Mouse (Mus musculus): ENCODE measurements around the gene Slc22a21. TPM values are rescaled to one million over a fixed set of nuclear protein-coding genes. Genes with fewer than 3 reads are reported as not detected.
"Not testable (repeated sequence)": the region's sequence is repeated elsewhere in the genome, so short reads cannot be mapped to it uniquely, and the experiment has no call there.

Slc22a21 gene
- polyA plus RNA-seq, 1 experiment from 2014 or later, result 4.6 TPM

DNA sequence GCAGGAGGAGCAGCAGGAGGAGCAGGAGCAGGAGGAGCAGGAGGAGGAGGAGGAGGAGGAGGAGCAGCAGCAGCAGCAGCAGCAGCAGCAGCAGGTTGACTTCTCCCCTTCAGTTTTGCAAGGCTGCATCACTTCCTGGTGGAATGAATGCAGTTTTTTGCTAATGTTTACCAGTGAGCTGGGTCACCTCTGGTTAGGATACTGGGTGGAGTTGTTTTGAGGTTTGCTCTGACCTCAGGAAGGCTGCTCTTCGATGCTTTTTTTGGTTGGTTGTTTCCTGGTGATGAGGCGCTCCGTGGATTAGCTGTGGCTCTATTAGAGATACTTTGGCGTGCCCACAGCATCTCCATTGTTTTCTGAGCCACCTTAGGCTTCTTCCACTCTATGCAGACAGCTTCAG, 37.5 kb upstream of the Slc22a21 start:
- WGBS, result 86% methylated on average over 4 of the region's 4 CpGs
- Histone ChIP-seq H3K4me3 (replicated peaks; ENCODE audit: low read length) (no peak overlapping the region), H3K9me3 (ENCODE audit: control insufficient read depth, low read length) (no peaks in the 10 kb centered on the region), H3K36me3 (replicated peaks; ENCODE audit: control insufficient read depth, insufficient read depth) (no peaks in the 10 kb centered on the region), H3K27ac (no peak overlapping the region), H3K4me2 (replicated peaks) (no peak overlapping the region), H3K4me1 (replicated peaks; ENCODE audit: control insufficient read depth, insufficient read depth, low read length) (no peaks in the 10 kb centered on the region), H3K27me3 (ENCODE audit: control insufficient read depth, insufficient read depth, low read length) (no peaks in the 10 kb centered on the region), H3K9ac (no peak overlapping the region)
- DNase-seq (ENCODE audit: low spot score), result no peak
- ATAC-seq (ENCODE audit: low FRiP score), result no peak

DNA sequence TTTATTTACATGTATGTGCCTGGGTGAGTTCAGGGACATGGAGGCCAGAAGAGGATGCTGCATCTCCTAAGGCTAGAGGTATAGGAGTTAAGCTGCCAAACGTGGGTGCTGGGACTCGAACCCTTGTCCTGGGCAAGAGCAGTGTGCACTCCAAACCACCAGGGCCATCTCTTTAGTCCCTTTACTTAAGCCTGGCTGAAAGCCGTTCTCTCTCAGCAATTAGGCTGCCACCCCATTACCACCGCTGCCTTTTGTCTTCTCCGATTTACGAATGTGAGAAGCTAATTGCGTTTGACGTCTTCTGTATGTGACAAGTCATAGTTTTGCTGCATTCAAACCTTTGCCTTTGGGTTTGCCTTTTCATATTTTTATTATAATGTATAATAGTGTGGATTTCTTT, 35.9 kb upstream of the Slc22a21 start:
- no peak overlapping the region for H3K9ac ChIP-seq
- no peak overlapping the region for H3K4me2 ChIP-seq (replicated peaks)
- H3K36me3 ChIP-seq (replicated peaks; ENCODE audit: control insufficient read depth, insufficient read depth), result no peaks in the 10 kb centered on the region
- ATAC-seq (ENCODE audit: low FRiP score) (no peak), DNase-seq (ENCODE audit: low spot score) (no peak)
- no peaks in the 10 kb centered on the region for H3K27me3 ChIP-seq (ENCODE audit: control insufficient read depth, insufficient read depth, low read length)
- H3K4me1 ChIP-seq (replicated peaks; ENCODE audit: control insufficient read depth, insufficient read depth, low read length), result no peaks in the 10 kb centered on the region
- H3K9me3 ChIP-seq (ENCODE audit: control insufficient read depth, low read length), result no peaks in the 10 kb centered on the region
- H3K27ac ChIP-seq, result no peak overlapping the region
- WGBS, result 71% methylated on average over 8 of the region's 8 CpGs
- no peak overlapping the region for H3K4me3 ChIP-seq (replicated peaks; ENCODE audit: low read length)

DNA sequence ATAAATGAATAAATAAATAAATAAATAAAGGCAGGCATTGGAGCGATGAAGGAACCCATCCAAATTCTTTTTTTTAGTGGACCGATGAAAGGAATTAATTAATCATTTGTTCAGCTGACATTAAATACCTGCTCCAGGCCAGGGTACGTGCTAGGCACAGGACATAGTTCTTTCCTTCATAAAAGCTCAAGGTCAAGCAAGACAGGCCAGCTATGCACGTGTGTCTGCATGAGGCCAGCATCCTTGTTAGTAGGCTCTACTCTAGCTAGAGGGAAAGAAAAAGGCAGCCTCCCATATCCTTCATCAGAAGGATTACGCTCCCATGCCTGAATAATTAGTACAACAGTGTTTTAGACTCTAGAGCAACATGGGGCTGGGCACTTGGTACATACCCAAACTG, 32.8 kb upstream of the Slc22a21 start:
- 87% methylated on average over 5 of the region's 5 CpGs for WGBS

DNA sequence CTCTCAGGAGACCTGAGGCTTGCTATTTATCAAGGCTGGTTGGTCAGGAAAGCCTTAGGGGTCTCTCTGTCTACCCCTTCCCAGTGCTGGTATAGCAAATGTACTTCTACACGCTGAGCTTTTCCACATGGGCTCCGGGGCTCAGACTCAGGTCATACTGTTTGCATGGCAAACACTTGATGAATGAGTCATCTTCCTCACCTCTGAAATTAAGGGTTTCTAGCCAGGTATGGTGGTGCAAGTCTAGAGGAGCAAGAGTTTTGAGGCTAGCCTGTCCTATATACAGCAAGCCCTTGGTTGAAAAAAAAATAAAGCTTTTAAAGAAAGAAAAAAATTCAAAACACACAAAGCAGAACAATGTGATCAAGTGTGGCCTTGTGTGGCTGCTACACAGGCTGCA, 31.1 kb upstream of the Slc22a21 start:
- DNase-seq (ENCODE audit: low spot score) (no peak), ATAC-seq (ENCODE audit: low FRiP score) (no peak)
- no peak overlapping the region for H3K9ac ChIP-seq
- no peak overlapping the region for H3K4me3 ChIP-seq (replicated peaks; ENCODE audit: low read length)
- H3K4me1 ChIP-seq (replicated peaks; ENCODE audit: control insufficient read depth, insufficient read depth, low read length), result no peaks in the 10 kb centered on the region
- H3K27me3 ChIP-seq (ENCODE audit: control insufficient read depth, insufficient read depth, low read length), result no peaks in the 10 kb centered on the region
- H3K36me3 ChIP-seq (replicated peaks; ENCODE audit: control insufficient read depth, insufficient read depth), result no peaks in the 10 kb centered on the region
- WGBS, result 91% methylated on average over 2 of the region's 2 CpGs
- no peak overlapping the region for H3K27ac ChIP-seq
- no peak overlapping the region for H3K4me2 ChIP-seq (replicated peaks)
- H3K9me3 ChIP-seq (ENCODE audit: control insufficient read depth, low read length), result no peaks in the 10 kb centered on the region

More for the DNA sequence above, 32.8 kb upstream of the Slc22a21 start:
- no peak overlapping the region for H3K27ac ChIP-seq
- no peaks in the 10 kb centered on the region for H3K4me1 ChIP-seq (replicated peaks; ENCODE audit: control insufficient read depth, insufficient read depth, low read length)
- H3K4me3 ChIP-seq (replicated peaks; ENCODE audit: low read length), result no peak overlapping the region
- no peaks in the 10 kb centered on the region for H3K9me3 ChIP-seq (ENCODE audit: control insufficient read depth, low read length)
- no peaks in the 10 kb centered on the region for H3K27me3 ChIP-seq (ENCODE audit: control insufficient read depth, insufficient read depth, low read length)
- ATAC-seq (ENCODE audit: low FRiP score) (no peak), DNase-seq (ENCODE audit: low spot score) (no peak)
- no peak overlapping the region for H3K4me2 ChIP-seq (replicated peaks)
- no peaks in the 10 kb centered on the region for H3K36me3 ChIP-seq (replicated peaks; ENCODE audit: control insufficient read depth, insufficient read depth)
- no peak overlapping the region for H3K9ac ChIP-seq

DNA sequence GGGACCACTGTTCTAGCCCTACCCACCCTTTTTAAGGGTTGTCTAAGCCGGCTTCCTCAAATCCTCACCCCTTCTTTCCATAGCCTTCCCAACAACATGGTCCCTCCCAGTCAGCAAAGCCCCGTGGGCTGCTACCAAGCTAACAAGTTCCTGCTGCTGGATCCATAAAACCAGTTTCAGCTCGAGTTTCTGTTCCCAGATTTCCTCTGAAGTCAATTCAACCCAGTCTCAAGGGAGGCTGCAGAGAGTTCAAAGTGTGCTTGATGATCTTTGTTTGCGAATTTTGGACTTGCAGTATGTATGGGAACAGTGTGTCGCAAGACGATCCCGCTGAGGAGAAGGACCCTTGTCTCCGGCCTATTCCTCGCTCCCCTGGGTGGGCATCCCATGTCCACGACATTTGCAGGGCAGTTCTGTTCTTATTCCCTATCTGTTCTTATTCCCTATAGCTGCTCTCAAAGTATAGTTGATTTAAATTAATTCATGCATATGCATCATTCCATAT, 28.3 kb upstream of the Slc22a21 start:
- H3K4me3 ChIP-seq (replicated peaks; ENCODE audit: low read length), result no peak overlapping the region
- H3K4me1 ChIP-seq (replicated peaks; ENCODE audit: control insufficient read depth, insufficient read depth, low read length), result no peaks in the 10 kb centered on the region
- no peaks in the 10 kb centered on the region for H3K27me3 ChIP-seq (ENCODE audit: control insufficient read depth, insufficient read depth, low read length)
- no peak for ATAC-seq (ENCODE audit: low FRiP score)
- H3K27ac ChIP-seq, result no peak overlapping the region
- no peak overlapping the region for H3K9ac ChIP-seq
- no peak for DNase-seq (ENCODE audit: low spot score)
- no peaks in the 10 kb centered on the region for H3K9me3 ChIP-seq (ENCODE audit: control insufficient read depth, low read length)
- no peaks in the 10 kb centered on the region for H3K36me3 ChIP-seq (replicated peaks; ENCODE audit: control insufficient read depth, insufficient read depth)
- 85% methylated on average over 10 of the region's 10 CpGs for WGBS
- no peak overlapping the region for H3K4me2 ChIP-seq (replicated peaks)

DNA sequence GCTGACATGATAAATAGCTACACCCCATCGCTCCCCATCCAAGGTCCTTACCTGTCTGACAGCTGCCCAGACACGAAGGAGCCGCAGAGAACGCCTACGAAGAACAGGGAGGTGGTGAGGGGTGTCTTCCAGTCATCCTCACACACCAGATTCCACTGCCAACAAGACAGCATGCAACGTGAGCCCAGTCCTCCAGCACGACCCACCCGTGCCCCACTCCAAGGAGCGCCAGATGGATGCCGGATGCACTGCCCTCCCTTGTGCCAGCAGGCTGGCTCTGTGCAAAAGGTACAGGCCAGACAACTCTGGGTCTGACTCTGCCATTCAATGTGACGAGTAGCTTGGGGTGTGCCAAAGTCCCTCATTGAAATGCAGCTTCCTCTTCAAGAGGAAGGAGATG, 27.6 kb upstream of the Slc22a21 start:
- no peak overlapping the region for H3K9ac ChIP-seq
- no peak overlapping the region for H3K27ac ChIP-seq
- WGBS, result 86% methylated on average over 11 of the region's 11 CpGs
- no peaks in the 10 kb centered on the region for H3K36me3 ChIP-seq (replicated peaks; ENCODE audit: control insufficient read depth, insufficient read depth)
- H3K9me3 ChIP-seq (ENCODE audit: control insufficient read depth, low read length), result no peaks in the 10 kb centered on the region
- DNase-seq (ENCODE audit: low spot score) (no peak), ATAC-seq (ENCODE audit: low FRiP score) (no peak)
- no peak overlapping the region for H3K4me2 ChIP-seq (replicated peaks)
- H3K27me3 ChIP-seq (ENCODE audit: control insufficient read depth, insufficient read depth, low read length), result no peaks in the 10 kb centered on the region
- no peak overlapping the region for H3K4me3 ChIP-seq (replicated peaks; ENCODE audit: low read length)
- no peaks in the 10 kb centered on the region for H3K4me1 ChIP-seq (replicated peaks; ENCODE audit: control insufficient read depth, insufficient read depth, low read length)

DNA sequence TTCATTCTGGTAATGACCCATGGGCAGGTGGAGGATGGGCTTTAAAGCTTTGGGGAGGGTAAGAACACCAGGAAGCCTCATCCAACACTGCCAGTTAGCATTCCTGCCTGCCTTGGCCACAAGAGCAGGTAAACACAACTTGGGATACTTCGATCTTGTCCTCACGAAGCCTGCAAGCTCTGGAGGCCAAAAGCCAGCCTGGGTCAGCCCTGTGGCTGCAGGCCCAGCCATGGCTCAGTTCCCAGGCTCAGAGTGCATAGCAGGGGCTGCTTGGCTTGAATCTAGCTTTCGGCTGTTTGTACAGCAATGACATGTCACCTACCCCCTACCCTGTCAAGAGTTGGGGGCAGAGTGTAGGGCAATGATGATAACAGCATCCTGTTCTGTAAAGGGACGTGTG, 26.8 kb upstream of the Slc22a21 start:
- Histone ChIP-seq H3K9me3 (ENCODE audit: control insufficient read depth, low read length) (no peaks in the 10 kb centered on the region), H3K4me1 (replicated peaks; ENCODE audit: control insufficient read depth, insufficient read depth, low read length) (no peaks in the 10 kb centered on the region), H3K27ac (no peak overlapping the region), H3K9ac (no peak overlapping the region), H3K4me2 (replicated peaks) (no peak overlapping the region), H3K27me3 (ENCODE audit: control insufficient read depth, insufficient read depth, low read length) (no peaks in the 10 kb centered on the region), H3K36me3 (replicated peaks; ENCODE audit: control insufficient read depth, insufficient read depth) (no peaks in the 10 kb centered on the region), H3K4me3 (replicated peaks; ENCODE audit: low read length) (no peak overlapping the region)
- DNase-seq (ENCODE audit: low spot score) (no peak), ATAC-seq (ENCODE audit: low FRiP score) (no peak)
- 84% methylated on average over 4 of the region's 4 CpGs for WGBS

DNA sequence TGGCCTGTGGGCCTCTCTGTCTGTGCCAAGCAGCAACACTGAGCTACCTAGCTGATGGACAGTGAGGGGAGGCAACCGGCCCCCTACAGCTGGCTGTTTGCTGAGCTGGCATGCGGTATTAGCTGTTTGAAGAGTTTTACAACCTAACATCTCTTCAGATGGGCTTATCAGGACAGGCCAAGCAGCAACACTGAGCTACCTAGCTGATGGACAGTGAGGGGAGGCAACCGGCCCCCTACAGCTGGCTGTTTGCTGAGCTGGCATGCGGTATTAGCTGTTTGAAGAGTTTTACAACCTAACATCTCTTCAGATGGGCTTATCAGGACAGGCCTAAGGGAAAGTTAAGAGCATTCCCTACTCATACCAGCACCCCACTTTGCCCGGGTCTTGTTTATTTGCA, 26.2 kb upstream of the Slc22a21 start:
- 78% methylated on average over 5 of the region's 5 CpGs for WGBS
- not testable (repeated sequence) for H3K27ac ChIP-seq; H3K4me2 ChIP-seq (replicated peaks); H3K27me3 ChIP-seq (ENCODE audit: control insufficient read depth, insufficient read depth, low read length); H3K36me3 ChIP-seq (replicated peaks; ENCODE audit: control insufficient read depth, insufficient read depth); ATAC-seq (ENCODE audit: low FRiP score); H3K4me1 ChIP-seq (replicated peaks; ENCODE audit: control insufficient read depth, insufficient read depth, low read length); H3K9me3 ChIP-seq (ENCODE audit: control insufficient read depth, low read length); H3K9ac ChIP-seq; DNase-seq (ENCODE audit: low spot score); H3K4me3 ChIP-seq (replicated peaks; ENCODE audit: low read length)

DNA sequence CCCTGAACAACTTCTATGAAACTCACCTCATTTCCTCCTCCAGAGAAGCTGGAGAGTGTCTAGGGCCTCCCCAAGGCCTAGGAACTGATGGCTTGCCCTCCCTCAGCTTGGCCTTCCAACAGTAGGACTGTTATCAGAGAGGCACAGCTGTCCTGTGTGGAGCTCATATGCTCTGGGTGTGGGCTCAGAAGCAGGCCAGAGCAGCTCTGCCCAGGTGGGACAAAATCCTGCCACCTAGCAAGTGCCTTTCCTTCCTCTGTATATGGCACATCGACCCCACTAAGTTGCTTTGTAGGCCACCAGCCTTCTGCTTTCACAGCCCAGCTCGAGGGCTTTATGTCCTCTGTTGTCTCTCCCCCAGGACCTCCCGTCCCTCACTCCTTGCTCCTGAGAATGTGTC, 24.6 kb upstream of the Slc22a21 start:
- H3K27ac ChIP-seq, result no peak overlapping the region
- WGBS, result 90% methylated on average over 3 of the region's 3 CpGs
- no peak overlapping the region for H3K9ac ChIP-seq
- no peaks in the 10 kb centered on the region for H3K4me1 ChIP-seq (replicated peaks; ENCODE audit: control insufficient read depth, insufficient read depth, low read length)
- no peak for DNase-seq (ENCODE audit: low spot score)
- no peaks in the 10 kb centered on the region for H3K9me3 ChIP-seq (ENCODE audit: control insufficient read depth, low read length)
- H3K4me2 ChIP-seq (replicated peaks), result no peak overlapping the region
- H3K36me3 ChIP-seq (replicated peaks; ENCODE audit: control insufficient read depth, insufficient read depth), result no peaks in the 10 kb centered on the region
- no peak overlapping the region for H3K4me3 ChIP-seq (replicated peaks; ENCODE audit: low read length)
- ATAC-seq (ENCODE audit: low FRiP score), result no peak
- no peaks in the 10 kb centered on the region for H3K27me3 ChIP-seq (ENCODE audit: control insufficient read depth, insufficient read depth, low read length)

DNA sequence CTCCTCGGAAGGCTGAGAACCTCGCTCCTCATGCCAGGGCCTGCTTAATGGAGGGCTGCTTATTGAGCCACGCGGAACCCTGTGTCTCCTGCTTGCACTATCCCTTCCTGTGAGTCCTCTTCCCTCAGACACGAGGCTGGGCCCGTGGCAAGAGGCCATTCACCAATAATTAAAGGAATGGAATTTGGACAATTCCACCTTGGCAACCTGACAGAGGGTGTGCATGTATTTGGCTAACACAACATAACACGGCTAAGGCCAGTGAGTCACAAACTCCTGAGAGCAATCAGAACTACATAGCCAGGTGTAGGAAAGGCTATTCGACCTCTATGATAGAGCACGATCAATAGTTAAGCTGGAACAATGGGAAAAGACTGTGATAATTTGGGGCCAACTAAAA, 24.1 kb upstream of the Slc22a21 start:
- DNase-seq (ENCODE audit: low spot score) (no peak), ATAC-seq (ENCODE audit: low FRiP score) (no peak)
- Histone ChIP-seq H3K27ac (no peak overlapping the region), H3K4me2 (replicated peaks) (no peak overlapping the region), H3K9ac (no peak overlapping the region), H3K36me3 (replicated peaks; ENCODE audit: control insufficient read depth, insufficient read depth) (no peaks in the 10 kb centered on the region), H3K27me3 (ENCODE audit: control insufficient read depth, insufficient read depth, low read length) (no peaks in the 10 kb centered on the region), H3K4me3 (replicated peaks; ENCODE audit: low read length) (no peak overlapping the region), H3K9me3 (ENCODE audit: control insufficient read depth, low read length) (no peaks in the 10 kb centered on the region), H3K4me1 (replicated peaks; ENCODE audit: control insufficient read depth, insufficient read depth, low read length) (no peaks in the 10 kb centered on the region)
- 85% methylated on average over 9 of the region's 9 CpGs for WGBS

Measured in hindbrain, embryonic 14.5 days (tissue).